Mouse (Mus musculus) spleen, adult 18-20 months (tissue): Measurements from ENCODE around the gene Msh3.
"Not testable (repeated sequence)": the region's sequence is repeated elsewhere in the genome, so short reads cannot be mapped to it uniquely, and the experiment has no call there.

Experiments
- DNase-seq, 2 experiments: peaks; one replicate each; pipeline ENCODE4 v3.0.0; 2022; ENCODE audit warnings: mixed read lengths in 2 of 2

Gene Msh3

GRCm38 (mm10) chr13:92246966-92247365 lies 107.8 kb downstream of the Msh3 start:
- DNase-seq, result no peak

- no peak for DNase-seq
Measured at GRCm38 (mm10) chr13:92244731-92245130, 110.1 kb downstream of the Msh3 start.

DNA sequence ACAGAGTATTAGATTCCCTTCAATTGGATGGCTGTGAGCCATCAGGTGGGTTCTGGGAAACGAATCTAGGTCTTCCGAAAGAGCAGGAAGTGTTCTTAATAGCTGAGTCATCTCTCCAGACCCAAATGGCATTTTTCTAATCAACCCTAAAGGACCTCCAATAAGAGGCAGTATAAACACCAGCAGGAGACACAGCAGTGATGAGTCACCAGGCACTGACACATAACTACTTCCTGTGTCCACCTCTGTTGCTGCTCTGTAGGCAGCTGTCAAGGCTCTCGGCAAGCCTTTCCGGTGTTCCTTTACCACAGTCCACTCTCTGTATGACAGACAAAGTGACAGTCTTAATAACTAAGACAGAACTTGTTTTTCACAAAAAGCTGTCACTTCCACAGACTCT lies 113.4 kb downstream of the Msh3 start:
- no peak for DNase-seq

GRCm38 (mm10) chr13:92237887-92238286 lies 116.9 kb downstream of the Msh3 start:
- no peak for DNase-seq

DNA sequence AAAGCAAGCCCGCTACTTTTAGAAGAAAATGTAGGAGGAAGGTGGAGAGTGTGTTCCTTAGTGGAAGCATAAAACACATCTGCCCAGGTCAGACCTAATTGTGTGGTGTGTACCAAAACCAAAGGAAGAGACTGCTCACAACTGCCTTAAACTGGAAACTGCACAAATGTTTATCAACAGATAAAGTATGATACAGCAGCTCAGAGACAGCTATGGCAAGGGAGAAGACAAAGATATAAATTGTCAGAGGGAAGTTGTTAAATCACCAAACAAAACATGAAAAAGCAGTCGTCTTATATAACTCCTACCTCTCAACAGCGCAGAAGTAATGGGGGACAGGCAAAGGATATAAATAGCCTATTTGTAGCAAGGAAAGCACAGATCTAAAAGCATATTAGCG lies 117.8 kb downstream of the Msh3 start:
- DNase-seq, result no peak

DNA sequence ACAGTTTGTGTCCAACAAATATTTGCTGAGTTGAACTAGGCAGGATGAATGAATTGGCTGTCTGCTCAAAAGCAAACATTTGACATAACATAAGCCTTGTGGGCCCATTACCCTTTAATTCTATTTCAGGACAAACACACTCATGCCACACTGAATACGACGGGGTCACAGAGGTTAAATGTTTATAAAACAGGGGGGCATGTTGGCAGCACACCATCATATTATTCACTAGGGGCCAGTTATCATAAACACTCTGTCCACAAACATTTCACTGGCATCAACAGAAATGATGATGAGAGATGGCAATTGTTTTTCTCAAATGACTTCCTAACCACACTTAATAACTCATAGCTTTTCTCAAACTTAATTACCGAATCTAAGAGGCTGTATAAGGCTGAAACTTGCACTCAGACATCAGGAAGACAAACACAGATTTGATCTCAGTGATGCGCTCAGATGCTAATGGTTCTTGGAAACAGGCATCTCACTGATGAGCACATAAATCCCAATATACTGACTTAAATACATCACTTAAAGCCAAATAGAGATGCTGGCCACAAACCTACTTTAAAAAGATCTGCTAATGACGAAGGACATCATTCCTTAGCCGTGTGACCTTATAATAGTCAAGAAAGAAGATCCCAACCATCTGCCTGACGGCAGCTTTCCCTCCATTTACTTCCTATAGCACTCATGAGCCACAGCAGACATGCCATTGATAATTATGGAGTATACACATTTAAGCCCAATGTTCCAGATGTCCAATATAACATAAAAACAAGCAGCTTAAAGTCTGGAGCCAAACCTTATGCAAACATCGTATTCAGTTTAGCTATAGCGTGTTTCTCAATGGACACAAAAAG lies 122.5 kb downstream of the Msh3 start:
- DNase-seq, result no peak

DNA sequence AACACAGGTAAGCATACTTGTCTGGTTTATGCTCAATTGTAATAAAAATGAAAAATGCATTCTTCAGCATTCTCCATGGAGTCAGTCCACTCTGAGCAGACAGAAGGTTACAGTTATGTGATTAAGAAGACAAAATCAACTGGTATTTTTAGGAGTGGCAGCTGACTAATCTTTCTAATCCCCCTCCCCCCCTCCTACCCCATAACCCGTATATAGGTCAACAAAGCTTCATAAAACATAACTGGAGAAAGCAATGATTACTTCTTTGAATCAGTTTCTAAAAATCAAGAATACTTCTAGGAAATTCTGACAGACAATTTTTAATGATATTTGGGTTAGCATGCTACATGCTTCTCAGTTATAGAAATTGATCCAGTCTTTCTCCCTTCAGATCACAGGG lies 126.8 kb downstream of the Msh3 start:
- DNase-seq, result no peak

DNA sequence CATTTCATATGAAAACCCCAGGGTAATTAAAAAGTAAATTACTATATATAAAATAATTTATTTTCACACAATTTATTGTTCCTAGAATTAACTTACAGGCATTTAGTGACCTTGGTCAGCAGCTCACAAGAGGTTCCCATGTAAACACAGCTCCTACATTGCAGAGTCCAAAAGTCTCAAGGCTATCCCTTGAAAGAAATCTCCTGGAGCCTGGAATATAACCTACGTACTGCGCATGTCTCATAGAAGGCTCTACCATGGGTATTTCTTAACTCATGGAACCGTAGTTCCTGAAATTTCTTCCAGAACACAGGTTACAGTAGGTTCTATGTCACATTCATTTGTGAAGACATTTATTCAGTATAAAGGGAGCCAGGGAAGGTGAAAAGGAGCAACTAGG lies 131.2 kb downstream of the Msh3 start:
- no peak for DNase-seq

- DNase-seq, result no peak
Measured at GRCm38 (mm10) chr13:92222763-92223162, 132.0 kb downstream of the Msh3 start.

DNA sequence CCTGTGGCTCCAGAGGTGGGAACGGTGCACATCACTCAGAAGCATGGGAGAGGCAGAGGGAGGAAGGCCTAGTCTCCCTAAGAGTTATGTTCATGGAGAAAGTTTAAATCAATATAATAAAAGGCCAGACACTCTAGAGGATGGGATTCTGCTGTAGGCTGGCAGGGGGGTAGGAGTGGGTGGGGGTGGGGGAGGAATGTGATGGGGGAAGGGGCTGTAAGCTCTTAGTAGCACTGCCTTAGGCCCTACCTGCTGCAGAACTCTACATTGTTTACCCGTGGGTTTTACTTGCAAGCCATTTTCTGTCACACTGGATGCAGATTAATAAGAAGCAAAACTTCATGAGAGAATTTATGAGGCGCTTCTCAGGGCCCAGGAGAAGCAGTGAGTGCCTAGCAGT lies 135.0 kb downstream of the Msh3 start:
- DNase-seq, result no peak

DNA sequence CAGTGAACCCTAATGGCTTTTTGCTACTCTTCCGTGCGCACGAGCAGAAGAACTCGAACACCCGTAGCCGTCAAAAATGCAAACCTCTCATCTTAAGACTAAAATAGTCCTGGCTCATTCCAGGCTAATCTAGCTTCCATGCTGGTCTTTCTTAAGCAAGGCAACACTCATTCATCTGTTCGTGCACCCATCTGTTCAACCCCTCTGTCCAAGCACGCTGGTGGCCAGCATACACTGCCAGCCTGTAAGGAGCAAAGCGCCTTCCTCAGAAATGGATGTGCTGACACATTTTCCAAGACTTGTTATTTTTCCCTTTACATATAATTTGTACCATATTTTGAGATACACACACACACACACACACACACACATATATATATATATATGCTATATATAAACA lies 137.6 kb downstream of the Msh3 start:
- DNase-seq, result no peak

DNA sequence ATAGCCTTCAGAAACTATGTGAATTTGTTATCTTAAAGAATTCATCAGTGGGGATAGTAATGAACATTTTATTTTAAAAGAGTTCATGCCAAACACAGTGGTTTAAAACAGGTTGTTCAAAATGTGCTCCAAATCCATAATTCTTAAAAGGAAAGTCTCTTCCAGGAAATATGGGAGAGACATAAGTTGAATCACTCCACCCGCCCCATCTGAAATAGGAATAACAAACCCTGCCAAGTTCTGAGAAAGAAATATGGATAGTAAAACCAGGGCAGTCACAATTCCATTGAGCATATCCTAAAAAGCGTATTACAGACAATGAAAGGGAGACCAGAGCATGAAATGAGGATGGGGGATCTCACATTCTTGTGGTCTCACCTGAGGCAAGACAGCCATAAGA lies 157.9 kb downstream of the Msh3 start:
- no peak for DNase-seq

GRCm38 (mm10) chr13:92193806-92194205 lies 161.0 kb downstream of the Msh3 start:
- not testable (repeated sequence) for DNase-seq

- DNase-seq, result not testable (repeated sequence)
Measured at GRCm38 (mm10) chr13:92172686-92173085, 182.1 kb downstream of the Msh3 start.
